Mouse (Mus musculus): ENCODE data around the gene Rex2.
"Not testable (repeated sequence)": the region's sequence is repeated elsewhere in the genome, so short reads cannot be mapped to it uniquely, and the experiment has no call there.

DNA sequence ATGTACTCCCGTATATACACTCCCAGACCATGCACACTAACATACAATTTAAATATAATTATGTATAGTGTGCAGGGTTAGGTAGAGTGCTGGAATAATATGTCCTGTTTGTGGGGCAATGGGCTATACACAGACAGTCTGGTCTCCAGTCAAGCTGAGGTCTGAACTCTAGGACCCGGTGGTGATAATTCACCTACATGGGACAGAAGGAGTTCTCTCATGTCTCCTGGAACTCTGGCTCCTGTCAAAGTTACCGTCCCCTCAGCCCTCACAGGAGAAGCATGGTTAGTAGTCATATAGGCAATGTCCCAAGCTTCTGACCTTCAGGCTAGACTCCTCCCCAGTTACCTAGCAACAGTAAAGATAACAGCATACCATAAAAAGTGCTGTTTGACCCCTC, 44.2 kb downstream of the Rex2 start:
- not testable (repeated sequence) for TF ChIP-seq CTCF (IDR thresholded peaks at IDR 0.05; ENCODE audit: low read depth, low read length); POLR2A (IDR thresholded peaks at IDR 0.05; ENCODE audit: insufficient read depth, low read length)
